Mouse (Mus musculus) gastrocnemius, adult 8-10 months (tissue): Measurements from ENCODE around the gene Jph3. TPM values are rescaled to one million over a fixed set of nuclear protein-coding genes. Genes with fewer than 3 reads are reported as not detected.

Source experiments
- DNase-seq, 2 experiments: peaks; one replicate each; pipeline ENCODE4 v3.0.0; 2022; ENCODE audit warnings: low spot score in 2 of 2
- total RNA-seq, 4 experiments: library from RNA; stranded (reverse); gene quantifications; 2 replicates each; pipeline ENCODE4 v1.2.4; 2022

Gene Jph3
- total RNA-seq, 4 experiments from 2014 or later = not detected

- no peak for DNase-seq
Observed at GRCm38 (mm10) chr8:121782493-121782892, 53.1 kb downstream of the Jph3 start.

GRCm38 (mm10) chr8:121786542-121786941 is 57.1 kb downstream of the Jph3 start:
- no peak for DNase-seq

DNA sequence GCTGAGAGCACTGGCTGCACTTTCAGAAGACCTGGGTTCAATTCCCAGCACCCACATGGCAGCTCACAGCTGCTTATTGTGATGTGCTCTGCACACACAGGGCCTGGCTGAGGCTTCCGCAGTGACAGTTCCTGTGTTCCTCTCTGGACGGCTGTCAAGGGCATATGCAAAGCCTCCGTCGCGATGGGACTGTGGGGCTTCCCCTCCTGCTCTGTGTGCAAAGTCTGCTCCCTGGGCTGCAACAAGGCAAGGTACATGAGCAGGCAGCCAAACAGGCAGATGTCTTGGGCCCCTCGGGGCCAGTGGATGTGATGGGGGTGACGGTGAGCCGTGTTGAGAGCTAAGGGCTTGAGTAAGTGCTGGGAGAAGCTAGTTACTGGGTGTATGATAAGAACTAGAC is 59.4 kb downstream of the Jph3 start:
- no peak for DNase-seq

- no peak for DNase-seq
Observed at GRCm38 (mm10) chr8:121792159-121792558, 62.7 kb downstream of the Jph3 start.

DNA sequence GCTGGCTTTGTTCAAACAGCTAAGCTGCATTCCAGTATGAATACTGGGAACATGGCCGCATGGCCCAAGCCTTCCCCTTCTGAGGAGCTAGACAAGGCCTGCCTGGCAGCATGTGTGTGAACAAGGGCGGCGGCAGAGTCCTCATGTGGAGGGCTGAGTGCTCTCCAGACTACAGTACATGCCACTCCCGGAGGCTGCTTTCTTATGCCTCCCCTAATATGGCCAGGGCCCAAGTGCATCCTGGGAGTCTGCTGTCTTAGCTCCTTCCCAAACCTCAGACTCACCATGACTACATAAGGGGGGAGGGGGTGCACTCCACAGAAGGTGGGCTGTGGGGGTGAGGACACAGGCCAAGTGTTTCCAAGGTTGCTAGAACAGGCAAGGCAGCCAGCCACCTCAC is 63.2 kb downstream of the Jph3 start:
- no peak for DNase-seq

GRCm38 (mm10) chr8:121794151-121794550 is 64.7 kb downstream of the Jph3 start:
- no peak for DNase-seq

DNA sequence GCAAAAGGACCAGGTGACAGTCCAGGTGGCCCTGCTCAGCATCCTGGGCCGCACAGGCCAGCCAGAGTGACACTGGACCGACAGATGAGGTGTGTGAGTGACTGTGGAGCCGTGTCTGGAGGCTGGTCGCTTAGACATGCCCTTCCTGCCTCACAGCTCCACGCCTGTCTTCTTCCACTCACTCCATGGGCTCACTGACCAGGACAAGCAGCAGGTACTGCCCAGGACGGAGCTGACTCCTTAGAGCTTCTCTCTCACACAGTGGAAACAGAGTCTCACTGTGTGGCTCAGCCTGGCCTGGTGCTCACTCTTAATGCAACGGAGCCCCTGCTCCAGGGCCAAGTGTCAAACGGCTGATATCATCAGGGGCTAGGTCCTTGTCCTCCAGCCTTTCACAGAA is 66.0 kb downstream of the Jph3 start:
- no peak for DNase-seq

DNA sequence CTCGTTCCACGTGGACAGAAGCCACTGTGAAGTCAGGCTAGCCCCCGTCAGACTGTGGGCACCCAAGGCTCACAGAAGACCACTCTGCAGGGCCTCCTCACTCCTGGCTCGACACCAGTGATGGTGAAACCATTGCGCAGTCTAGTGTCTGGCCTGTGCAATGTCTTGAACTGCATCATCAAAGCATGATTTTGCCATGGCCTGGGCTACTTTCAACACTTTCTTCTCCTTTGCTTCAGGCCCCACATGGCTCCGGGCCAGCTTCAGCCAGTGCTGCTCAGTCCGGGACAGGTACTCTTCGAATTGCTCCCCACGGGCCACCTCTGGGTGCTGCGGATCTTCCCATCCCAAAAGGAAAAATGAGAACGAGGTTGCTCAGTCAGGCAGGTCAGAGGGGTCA is 67.0 kb downstream of the Jph3 start:
- no peak for DNase-seq

DNA sequence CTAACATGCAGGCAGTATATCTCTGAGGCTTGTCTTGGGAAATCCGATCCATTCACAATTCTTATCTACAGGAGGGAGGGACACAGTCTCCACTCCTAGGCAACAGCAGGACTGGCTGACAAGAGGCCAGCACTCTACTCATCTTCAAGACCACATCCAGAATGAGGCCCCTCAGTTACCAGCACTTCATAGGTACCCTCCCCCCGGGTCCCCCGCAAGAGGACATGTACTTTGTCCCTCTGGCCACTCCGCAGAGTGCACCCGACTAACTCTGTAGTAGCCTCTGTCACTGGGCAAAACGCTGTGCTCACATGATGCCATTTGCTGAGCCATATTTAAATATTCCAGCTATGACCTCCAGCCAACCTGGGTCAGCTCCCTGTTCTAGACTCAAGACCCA is 69.0 kb downstream of the Jph3 start:
- DNase-seq = no peak

DNA sequence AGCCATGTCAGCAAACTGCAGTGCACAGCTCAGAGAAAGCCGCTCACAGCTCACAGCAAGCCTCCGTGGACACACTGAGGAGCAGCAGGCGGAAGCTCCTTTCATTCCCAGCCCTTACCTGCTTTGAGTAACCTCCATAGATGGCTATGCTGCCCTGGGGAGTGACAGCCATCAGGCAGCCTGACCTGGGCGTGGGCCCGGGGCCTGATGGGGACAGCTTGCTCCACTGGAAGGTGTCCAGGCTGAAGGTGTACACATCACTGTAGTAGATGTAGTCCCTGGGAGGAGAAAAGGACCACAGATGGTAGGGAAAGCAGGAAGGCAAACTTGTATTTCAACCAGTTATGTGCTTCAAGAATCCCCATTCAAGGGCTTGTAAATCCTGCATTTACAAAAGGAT is 75.4 kb downstream of the Jph3 start:
- no peak for DNase-seq

DNA sequence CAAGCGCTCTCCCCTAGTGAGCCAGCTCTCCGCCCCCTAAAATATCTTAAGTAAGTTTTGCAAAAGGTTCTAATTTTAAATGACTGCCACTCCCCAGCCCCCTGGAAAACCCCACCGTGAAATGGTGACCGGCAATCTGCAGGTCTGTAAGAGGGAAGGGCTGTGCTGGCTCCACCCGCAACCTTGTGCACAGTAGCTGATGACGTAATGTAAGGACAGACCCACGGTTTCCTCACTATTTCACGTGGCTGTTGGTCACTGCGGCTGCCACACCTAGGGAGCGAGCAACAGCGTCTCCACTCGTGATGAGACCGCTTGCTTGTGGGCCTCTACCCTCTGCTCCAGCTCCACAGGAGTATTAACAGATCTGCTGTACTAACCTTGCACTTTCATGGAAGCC is 76.7 kb downstream of the Jph3 start:
- no peak for DNase-seq

DNA sequence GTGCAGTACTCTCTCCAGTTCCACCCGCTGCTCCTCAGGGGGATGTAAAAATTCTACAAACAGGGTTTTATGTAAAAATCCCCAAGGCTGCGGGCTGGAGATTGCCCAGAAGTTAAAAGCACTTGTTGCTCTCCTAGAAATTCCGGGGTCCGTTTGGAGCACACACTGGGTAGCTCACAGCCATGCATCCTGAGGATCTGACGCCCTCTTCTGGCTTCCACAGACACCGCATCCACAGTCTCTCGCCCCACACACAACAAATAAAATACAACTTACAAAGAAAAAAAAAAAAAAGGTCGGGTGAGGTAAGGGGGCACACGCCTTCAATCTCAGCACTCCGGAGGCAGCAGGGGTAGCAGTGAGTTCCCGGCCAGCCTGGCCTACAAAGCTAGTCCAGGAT is 78.6 kb downstream of the Jph3 start:
- DNase-seq = no peak

GRCm38 (mm10) chr8:121809524-121810155 is 80.2 kb downstream of the Jph3 start:
- DNase-seq = no peak

- no peak for DNase-seq
Observed at GRCm38 (mm10) chr8:121811502-121811901, 82.1 kb downstream of the Jph3 start.

DNA sequence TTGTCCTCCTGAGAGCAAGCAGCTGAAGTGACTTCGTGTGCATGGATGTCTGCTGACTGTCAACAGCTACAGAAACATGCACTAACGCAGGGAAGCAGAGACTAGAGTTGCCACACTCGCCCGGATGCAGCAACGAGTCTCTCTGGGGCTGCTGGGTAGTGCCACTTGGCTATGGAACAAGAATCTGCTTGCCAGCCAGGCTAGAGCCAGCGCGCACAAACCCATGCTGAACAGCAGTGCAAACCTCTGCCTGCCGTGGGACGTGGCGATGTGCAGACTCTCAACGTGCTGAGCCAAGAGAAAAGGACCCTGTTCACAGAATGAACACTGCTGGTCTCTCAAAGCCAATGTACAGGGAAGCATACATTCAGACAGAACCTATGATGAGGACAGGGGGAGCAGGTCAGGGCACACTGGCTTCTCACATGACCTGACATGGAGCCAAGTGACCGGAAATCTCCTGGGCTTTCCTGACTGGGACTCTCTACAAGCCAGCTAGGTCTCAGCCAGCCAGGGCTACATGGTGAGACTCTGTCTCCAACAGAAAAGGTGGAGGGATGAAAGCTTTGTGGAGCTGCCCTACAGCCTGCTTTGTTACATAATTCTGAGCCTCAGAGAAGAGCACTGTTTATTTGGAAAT is 82.6 kb downstream of the Jph3 start:
- no peak for DNase-seq

- no peak for DNase-seq
Observed at GRCm38 (mm10) chr8:121818226-121818625, 88.8 kb downstream of the Jph3 start.

- no peak for DNase-seq
Observed at GRCm38 (mm10) chr8:121820840-121821239, 91.4 kb downstream of the Jph3 start.

DNA sequence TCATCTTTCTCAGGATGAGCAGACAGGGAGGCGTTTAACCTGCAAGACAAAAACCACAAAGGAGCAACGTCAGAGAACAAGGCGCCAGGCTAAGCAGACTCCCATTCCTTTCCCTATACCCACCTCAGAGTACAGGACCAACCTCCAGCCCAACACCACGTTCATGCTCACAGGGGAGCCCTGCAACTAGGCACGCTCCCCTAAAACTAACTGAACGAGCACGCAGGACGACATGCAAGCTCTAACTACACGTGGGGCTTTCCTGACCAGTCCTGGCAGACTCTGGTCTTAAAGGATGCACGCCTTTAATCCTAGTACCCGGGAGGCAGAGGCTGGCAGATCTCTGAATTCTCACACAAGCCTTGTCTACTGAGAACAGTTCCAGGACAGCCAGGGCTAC is 91.9 kb downstream of the Jph3 start:
- no peak for DNase-seq

DNA sequence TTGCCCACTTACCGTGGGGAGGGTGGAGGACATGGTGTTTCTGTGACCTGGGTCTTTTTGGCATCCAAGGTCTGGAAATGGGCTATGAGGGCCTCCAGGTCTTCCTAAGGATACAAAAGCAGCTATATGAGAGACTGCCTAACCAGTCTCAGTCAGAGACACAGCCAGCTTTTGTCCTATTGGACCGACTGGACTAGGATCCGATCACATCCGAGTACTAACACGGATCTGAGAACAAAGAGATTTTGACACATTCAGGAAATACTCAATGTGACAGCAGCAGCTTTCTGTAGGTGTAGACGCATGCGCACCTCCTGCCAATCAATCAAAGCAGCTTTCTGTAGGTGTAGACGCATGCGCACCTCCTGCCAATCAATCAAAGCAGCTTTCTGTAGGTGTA is 92.3 kb downstream of the Jph3 start:
- DNase-seq = no peak

- no peak for DNase-seq
Observed at GRCm38 (mm10) chr8:121827726-121828125, 98.3 kb downstream of the Jph3 start.

DNA sequence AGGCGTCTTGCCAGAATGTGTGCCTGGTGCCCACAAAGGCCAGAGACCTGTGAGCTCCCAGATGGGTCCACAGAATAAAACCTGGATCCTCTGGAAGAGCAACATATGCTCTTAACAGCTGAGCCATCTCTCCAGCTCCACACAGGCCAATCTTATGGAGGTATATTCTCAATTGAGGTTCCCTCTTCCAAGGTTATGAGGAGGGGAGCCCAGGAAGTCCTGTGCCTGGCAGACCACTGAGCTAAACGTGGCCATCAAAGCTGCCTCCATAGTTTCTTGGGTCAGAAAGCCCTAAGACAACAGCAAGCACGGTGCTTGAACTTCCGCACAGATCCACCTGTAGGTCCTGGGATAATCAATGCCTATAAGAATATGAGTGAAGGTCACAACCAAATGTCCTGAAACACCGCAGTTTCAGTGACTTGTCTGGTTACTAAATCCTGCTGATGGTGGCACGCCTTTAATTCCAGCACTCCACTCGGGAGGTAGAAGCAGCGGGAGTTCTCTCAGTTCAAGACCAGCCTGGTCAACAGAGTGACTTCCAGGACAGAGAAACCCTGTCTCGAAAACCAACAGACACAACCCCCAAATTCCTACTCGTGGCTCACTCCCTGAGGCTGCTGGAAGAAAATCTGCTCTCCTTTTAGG is 99.1 kb downstream of the Jph3 start:
- DNase-seq = no peak

GRCm38 (mm10) chr8:121829048-121829776 is 99.8 kb downstream of the Jph3 start, which contains the start of gene Klhdc4:
Klhdc4 (minus strand) TSS chr8:121829569.
- peak; percentile 73 to 77 for DNase-seq
